Mouse (Mus musculus) brown adipose tissue, adult 24 weeks (tissue): Measurements from ENCODE around the gene Pcsk5. TPM values are rescaled to one million over a fixed set of nuclear protein-coding genes. Genes with fewer than 3 reads are reported as not detected.

Experiments
- H3K27ac ChIP-seq: fragments of 200-500 bp; replicated peaks from 2 replicates; pipeline ENCODE4 v1.5.1; 2012; ENCODE audit warnings: low read depth, mild to moderate bottlenecking, low read length
- H3K4me1 ChIP-seq: fragments of 200-500 bp; 2 replicates; pipeline ENCODE4 v1.6.1; 2012; ENCODE audit warnings: low read length, mixed read lengths; ENCODE audit not compliant: control insufficient read depth, insufficient read depth, insufficient read length
- H3K4me3 ChIP-seq: fragments of 200-500 bp; 2 replicates; pipeline ENCODE4 v1.5.1; 2012; ENCODE audit warnings: low read depth, mild to moderate bottlenecking, low read length, moderate library complexity; ENCODE audit not compliant: insufficient read depth
- polyA plus RNA-seq: library from polyadenylated mRNA; stranded (reverse); fragments of >200 nt; gene quantifications from 2 replicates; pipeline ENCODE4 v1.2.4, GENCODE M21; 2012; ENCODE audit not compliant: missing spikeins, insufficient read depth, insufficient read length

Pcsk5 gene
- polyA plus RNA-seq, 1 experiment, result 1.7 TPM

DNA sequence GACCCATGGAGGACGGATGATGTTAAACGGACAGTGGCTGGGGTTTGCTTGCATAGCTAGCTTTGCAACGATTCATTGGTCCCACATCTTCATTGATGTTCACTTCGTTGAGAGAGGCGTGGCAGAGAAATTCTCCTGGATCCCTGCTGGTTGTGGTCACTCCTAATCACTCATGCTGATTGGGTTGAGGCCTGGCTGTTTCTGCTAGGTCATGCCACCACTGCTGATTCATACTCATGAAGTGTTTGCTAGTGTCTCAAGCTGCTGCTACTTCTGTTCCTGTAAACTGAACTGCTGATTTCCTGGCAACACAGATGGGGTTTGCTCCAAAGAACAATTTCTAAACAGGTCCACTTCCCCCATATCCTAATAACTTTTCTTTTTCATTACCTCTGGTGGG, 430.6 kb downstream of the Pcsk5 start:
- Histone ChIP-seq H3K4me1 (0 out of 2 replicates have a peak, but pooled peaks cover 2% of the 10 kb centered on the region), H3K4me3 (no peak overlapping the region), H3K27ac (no peak overlapping the region)

DNA sequence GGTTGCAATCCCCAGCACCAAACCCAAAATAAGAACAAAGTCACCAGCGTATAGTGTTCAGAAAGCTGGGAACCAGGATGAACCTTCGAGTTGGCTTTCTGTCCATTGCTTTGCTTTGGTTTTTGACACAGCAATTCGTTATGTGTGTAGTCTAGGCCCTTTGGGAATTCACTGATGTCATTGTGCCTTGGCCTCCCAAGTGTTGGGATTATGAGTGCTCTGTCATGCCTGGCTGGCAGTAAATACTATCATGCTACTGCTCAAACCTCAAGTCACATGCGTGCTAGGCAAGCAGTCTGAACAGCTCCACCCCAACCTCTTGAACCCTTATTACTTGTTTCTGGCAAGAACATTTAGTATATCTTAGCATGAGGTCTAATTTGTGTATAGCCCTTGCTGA, 434.3 kb downstream of the Pcsk5 start:
- Histone ChIP-seq H3K4me1 (0 out of 2 replicates have a peak, but pooled peaks cover 2% of the 10 kb centered on the region), H3K27ac (0 out of 2 replicates have a peak overlapping the region, but pooled peaks have one; percentile 54)

DNA sequence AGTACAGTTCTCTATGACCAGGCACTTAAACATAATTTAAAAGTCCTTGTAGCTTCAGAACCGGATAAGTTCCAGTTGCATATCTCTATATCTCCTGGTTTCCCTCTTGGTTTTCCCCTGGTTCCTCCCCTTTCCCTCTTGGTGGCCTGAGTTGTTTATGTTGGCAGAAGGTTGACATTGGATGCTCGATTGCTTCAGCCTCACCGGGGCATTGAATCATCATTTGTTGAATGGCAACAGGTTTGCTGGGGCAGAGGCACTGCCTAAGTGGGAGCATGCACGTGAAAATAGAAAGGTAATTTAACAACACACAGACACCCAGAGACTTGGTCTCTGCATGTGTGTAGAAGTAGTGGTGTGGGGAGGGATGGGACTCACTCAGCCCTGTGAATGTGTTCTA, 436.9 kb downstream of the Pcsk5 start:
- Histone ChIP-seq H3K27ac (no peak overlapping the region), H3K4me1 (0 out of 2 replicates have a peak, but pooled peaks cover 4% of the 10 kb centered on the region), H3K4me3 (no peak overlapping the region)

More for the DNA sequence above, 434.3 kb downstream of the Pcsk5 start:
- H3K4me3 ChIP-seq, result no peak overlapping the region

DNA sequence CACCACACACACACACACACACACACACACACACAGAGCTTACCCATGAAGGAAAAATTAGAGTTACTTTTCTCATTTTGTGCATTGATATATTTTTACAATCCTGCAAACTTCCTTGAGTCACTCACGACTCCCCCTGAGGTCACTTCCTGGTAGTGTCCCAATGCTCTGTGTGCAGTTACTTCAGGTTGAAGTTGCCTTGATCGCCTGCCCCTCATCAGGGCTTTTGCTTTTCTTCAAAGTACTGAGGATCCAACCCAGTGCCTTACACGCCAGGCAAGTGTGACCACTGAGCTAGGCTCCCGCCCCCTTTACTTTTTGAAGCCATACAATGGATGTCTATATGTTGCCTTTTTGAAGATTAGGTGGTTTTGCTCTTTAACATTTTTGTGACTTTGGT, 437.5 kb downstream of the Pcsk5 start:
- no peak overlapping the region for H3K27ac ChIP-seq

GRCm38 (mm10) chr19:17397922-17398321, 439.5 kb downstream of the Pcsk5 start:
- Histone ChIP-seq H3K4me1 (peaks cover 9% of the 10 kb centered on the region; the same call in 1 of the 2 replicates), H3K27ac (no peak overlapping the region), H3K4me3 (no peak overlapping the region)

More for the DNA sequence above, 437.5 kb downstream of the Pcsk5 start:
- H3K4me3 ChIP-seq, result no peak overlapping the region
- H3K4me1 ChIP-seq, result peaks cover 7% of the 10 kb centered on the region; the same call in 1 of the 2 replicates

DNA sequence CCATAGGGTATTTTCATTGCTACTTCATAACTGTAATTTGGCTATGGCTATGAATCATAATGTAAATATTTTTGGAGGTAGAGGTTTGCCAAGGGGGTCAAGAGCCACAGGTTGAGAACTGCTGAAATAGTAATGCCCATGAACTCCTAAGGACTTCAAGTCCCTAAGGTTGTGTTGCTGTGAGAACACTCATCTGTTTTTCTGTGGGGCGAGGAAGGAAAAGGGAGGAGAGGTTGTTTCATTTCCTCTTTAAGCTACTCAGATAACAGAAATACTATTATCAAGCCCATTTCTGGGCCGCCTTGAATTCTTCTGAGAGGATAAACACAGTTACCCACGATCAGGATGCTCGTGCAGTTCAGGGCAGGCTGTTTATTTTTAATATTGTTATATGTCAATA, 440.6 kb downstream of the Pcsk5 start:
- H3K4me3 ChIP-seq, result no peak overlapping the region

GRCm38 (mm10) chr19:17393841-17394591, 443.4 kb downstream of the Pcsk5 start, which contains the start of gene Rfk:
TSS of gene Rfk (plus strand) at chr19:17394043.
- Histone ChIP-seq H3K27ac (peak within 1 kb of the TSS; percentile 2; the same call in 1 of the 2 replicates), H3K4me1 (peaks cover 9% of the 10 kb centered on the region; the same call in 1 of the 2 replicates), H3K4me3 (peak within 1 kb of the TSS; percentile 68)

More for the DNA sequence above, 440.6 kb downstream of the Pcsk5 start:
- Histone ChIP-seq H3K4me1 (peaks cover 9% of the 10 kb centered on the region; the same call in 1 of the 2 replicates), H3K27ac (no peak overlapping the region)

- no peak overlapping the region for H3K4me3 ChIP-seq
- H3K27ac ChIP-seq, result no peak overlapping the region
- peaks cover 9% of the 10 kb centered on the region; the same call in 1 of the 2 replicates for H3K4me1 ChIP-seq
Observed at GRCm38 (mm10) chr19:17392866-17393265, 444.6 kb downstream of the Pcsk5 start.

- H3K4me3 ChIP-seq, result no peak overlapping the region
- no peaks in the 10 kb centered on the region for H3K4me1 ChIP-seq
- H3K27ac ChIP-seq, result no peak overlapping the region
Observed at GRCm38 (mm10) chr19:17388404-17388803, 449.0 kb downstream of the Pcsk5 start.

GRCm38 (mm10) chr19:17386424-17386823, 451.0 kb downstream of the Pcsk5 start:
- Histone ChIP-seq H3K27ac (no peak overlapping the region), H3K4me3 (no peak overlapping the region), H3K4me1 (no peaks in the 10 kb centered on the region)

GRCm38 (mm10) chr19:17385426-17385825, 452.0 kb downstream of the Pcsk5 start:
- Histone ChIP-seq H3K4me3 (no peak overlapping the region), H3K27ac (no peak overlapping the region), H3K4me1 (no peaks in the 10 kb centered on the region)

GRCm38 (mm10) chr19:17385022-17385421, 452.4 kb downstream of the Pcsk5 start:
- no peaks in the 10 kb centered on the region for H3K4me1 ChIP-seq
- H3K4me3 ChIP-seq, result no peak overlapping the region
- no peak overlapping the region for H3K27ac ChIP-seq

GRCm38 (mm10) chr19:17382807-17383397, 454.5 kb downstream of the Pcsk5 start:
- no peaks in the 10 kb centered on the region for H3K4me1 ChIP-seq
- no peak overlapping the region for H3K4me3 ChIP-seq
- no peak overlapping the region for H3K27ac ChIP-seq
